Mouse (Mus musculus) liver, embryonic 15.5 days (tissue): ENCODE measurements around the gene Cebpzos. TPM values are rescaled to one million over a fixed set of nuclear protein-coding genes. Genes with fewer than 3 reads are reported as not detected.
A peak's percentile ranks its signal among the peaks of the same experiment; 100 is the strongest.

ENCODE experiments used
- ATAC-seq: fragments of 200-750 bp; cut with Nextera tagmentation; 2 replicates; pipeline ENCODE4 v1.8.0; 2017; ENCODE audit warnings: moderate number of reproducible peaks, mild to moderate bottlenecking, moderate library complexity; ENCODE audit not compliant: insufficient read depth
- H3K27ac ChIP-seq: fragments of 300-500 bp; sonication (generic); replicated peaks from 2 replicates; pipeline ENCODE4 v1.5.1; 2015; ENCODE audit warnings: mild to moderate bottlenecking, inconsistent platforms
- H3K27me3 ChIP-seq: fragments of 300-500 bp; sonication (generic); 2 replicates; pipeline ENCODE4 v1.6.1; 2015; ENCODE audit warnings: mild to moderate bottlenecking, inconsistent platforms
- H3K36me3 ChIP-seq: fragments of 300-500 bp; sonication (generic); replicated peaks from 2 replicates; pipeline ENCODE4 v1.6.1; 2015; ENCODE audit warnings: moderate library complexity, mild to moderate bottlenecking, inconsistent platforms
- H3K4me1 ChIP-seq: fragments of 300-500 bp; sonication (generic); replicated peaks from 2 replicates; pipeline ENCODE4 v1.6.1; 2015; ENCODE audit warnings: inconsistent platforms
- H3K4me2 ChIP-seq: fragments of 300-500 bp; sonication (generic); 2 replicates; pipeline ENCODE4 v1.6.1; 2015; ENCODE audit warnings: moderate library complexity, mild to moderate bottlenecking, inconsistent platforms
- H3K4me3 ChIP-seq: fragments of 300-500 bp; sonication (generic); replicated peaks from 2 replicates; pipeline ENCODE4 v1.5.1; 2015; ENCODE audit warnings: mild to moderate bottlenecking, inconsistent platforms
- H3K9ac ChIP-seq: fragments of 300-500 bp; sonication (generic); 2 replicates; pipeline ENCODE4 v1.6.1; 2015; ENCODE audit warnings: moderate library complexity, mild to moderate bottlenecking, inconsistent platforms
- H3K9me3 ChIP-seq: fragments of 300-500 bp; sonication (generic); replicated peaks from 2 replicates; pipeline ENCODE4 v1.6.1; 2016; ENCODE audit warnings: inconsistent platforms
- WGBS: fragments of 180-500 bp; shearing (Covaris S2); methylation state at CpG from one replicate; pipeline ENCODE4 v1.1.7; 2015; ENCODE audit warnings: mixed read lengths; ENCODE audit not compliant: insufficient replicate concordance; 5-methylcytosine and 5-hydroxymethylcytosine counted together
- polyA plus RNA-seq: library from polyadenylated mRNA; unstranded; fragments of >200 nt; fragmentation: Nextera tagmentation; extraction: Ambion mirVana; gene quantifications from 2 replicates; pipeline ENCODE4 v1.2.1, GENCODE M21; 2015

The Cebpzos gene
- polyA plus RNA-seq, 1 experiment from 2014 or later: 44.7 TPM

DNA sequence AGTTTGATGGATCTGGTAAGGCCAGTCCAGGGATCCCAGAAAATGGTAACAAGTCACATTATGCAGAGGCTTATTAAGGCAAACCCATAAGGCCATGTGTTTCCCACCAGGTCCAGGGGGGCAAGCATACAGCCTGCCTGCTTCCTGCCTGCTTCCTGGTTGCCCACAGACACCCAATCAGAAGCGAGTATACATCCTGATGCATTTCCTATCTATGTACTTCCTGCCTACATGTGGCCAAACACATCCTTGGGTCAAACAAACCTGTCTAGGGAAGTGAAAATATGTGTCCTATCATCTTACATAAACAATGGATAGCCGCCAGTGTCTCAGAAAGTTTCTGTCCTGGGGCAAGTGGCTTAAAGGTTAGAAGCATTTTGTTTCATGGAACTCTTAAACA lies 13.1 kb upstream of the Cebpzos start:
- Histone ChIP-seq H3K9ac (no peak overlapping the region), H3K9me3 (no peaks in the 10 kb centered on the region), H3K27me3 (no peaks in the 10 kb centered on the region), H3K27ac (no peak overlapping the region), H3K4me3 (no peak overlapping the region), H3K4me1 (no peaks in the 10 kb centered on the region), H3K36me3 (no peaks in the 10 kb centered on the region), H3K4me2 (no peak overlapping the region)
- WGBS: 58% methylated on average over 2 of the region's 2 CpGs
- ATAC-seq: no peak

DNA sequence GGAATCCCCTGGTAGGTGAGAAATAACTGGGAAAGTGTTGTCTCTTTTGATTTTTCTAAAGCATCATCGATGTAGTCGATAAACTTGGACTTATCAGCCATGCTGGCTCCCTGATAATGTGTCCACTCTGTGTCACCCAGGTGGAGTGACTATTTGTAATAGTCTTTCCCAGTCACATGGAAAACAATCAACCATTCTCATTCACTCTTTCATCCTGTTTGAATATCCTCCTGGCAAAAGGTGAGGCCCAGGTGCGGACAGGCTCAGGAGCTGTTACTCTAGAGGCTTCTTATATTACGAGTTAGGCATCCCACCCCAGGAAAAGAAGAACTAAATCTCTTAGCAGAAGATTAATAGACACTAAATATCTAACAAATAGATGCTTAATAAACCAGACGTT lies 9.4 kb upstream of the Cebpzos start, which contains the start of gene Sult6b1:
Sult6b1 (minus strand) TSS at position 101 of the 400 bp plus-strand sequence.
- Histone ChIP-seq H3K4me2 (no peak within 1 kb of the TSS), H3K36me3 (no peaks in the 10 kb centered on the region), H3K27ac (no peak within 1 kb of the TSS), H3K27me3 (peaks cover 4% of the 10 kb centered on the region; the same call in 1 of the 2 replicates), H3K4me1 (no peaks in the 10 kb centered on the region), H3K4me3 (no peak within 1 kb of the TSS), H3K9me3 (no peaks in the 10 kb centered on the region), H3K9ac (no peak within 1 kb of the TSS)
- WGBS: 64% methylated on average over 5 of the region's 5 CpGs
- no peak for ATAC-seq

DNA sequence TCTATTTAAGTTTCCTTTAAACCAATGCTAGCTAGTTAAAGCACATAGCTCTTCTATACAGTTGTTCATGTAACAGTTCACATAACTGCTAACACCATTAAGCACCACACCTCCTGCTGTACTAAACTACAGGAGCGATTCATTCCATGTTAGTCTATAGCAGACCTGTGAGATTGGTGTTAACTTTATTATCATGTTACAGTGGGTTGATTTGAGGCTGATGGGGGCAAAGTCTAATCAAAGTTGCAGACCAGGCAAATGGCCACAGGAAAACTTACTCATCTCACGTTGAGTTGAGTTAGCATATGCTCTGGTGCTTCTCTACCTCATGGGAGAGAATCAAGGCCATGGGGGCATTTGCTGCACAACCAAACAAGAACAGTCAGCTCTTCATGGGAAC lies 6.9 kb upstream of the Cebpzos start:
- Histone ChIP-seq H3K4me1 (peaks cover 16% of the 10 kb centered on the region), H3K27me3 (peaks cover 4% of the 10 kb centered on the region; the same call in 1 of the 2 replicates), H3K9ac (no peak overlapping the region), H3K27ac (no peak overlapping the region), H3K36me3 (no peaks in the 10 kb centered on the region), H3K9me3 (no peaks in the 10 kb centered on the region), H3K4me3 (no peak overlapping the region), H3K4me2 (no peak overlapping the region)
- ATAC-seq: no peak
- WGBS: 56% methylated on average over 2 of the region's 2 CpGs

DNA sequence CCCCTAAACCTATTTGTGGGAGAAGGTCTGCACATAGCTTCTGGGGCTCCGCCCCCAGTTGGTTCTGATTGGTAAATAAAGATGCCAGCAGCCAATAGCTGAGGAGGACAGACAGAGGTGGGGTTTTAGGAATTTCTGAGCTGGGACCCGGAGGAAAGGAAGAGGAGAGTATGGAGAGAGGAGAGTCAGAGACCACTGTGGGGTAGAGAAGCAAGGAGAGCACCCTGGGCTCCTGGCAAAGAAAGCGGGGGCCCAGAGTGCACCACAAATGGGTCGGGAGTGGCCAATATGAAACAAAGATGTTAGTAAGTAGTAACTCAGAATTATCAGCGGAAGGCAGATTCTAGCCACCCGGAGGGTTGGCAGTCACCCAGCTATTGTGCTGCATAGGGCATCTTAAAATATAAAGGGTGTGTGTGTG lies 3.4 kb upstream of the Cebpzos start:
- peak overlapping the region; percentile 25 for H3K9ac ChIP-seq
- peak; percentile 21; the same call in 1 of the 2 replicates for ATAC-seq

DNA sequence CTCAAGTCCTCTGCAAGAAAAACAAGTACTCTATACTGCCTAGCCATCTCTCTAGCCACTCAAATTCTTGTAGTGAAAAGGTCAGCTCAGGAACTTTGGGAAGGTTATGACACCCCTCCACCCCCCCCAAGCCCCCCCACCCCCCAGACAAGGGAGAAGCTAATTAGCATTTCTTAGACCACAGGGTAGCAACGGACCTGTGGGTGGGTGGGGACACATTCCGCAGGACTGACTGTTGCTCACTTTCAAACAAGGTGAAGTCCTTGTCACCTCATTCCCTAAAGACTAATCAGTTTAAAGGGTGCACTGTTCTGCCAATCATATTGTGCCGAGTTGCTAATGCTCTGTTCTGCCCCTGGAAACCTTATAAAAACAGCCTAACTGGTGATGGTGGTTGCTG lies 2.4 kb upstream of the Cebpzos start:
- Histone ChIP-seq H3K36me3 (peaks cover 8% of the 10 kb centered on the region), H3K27me3 (peaks cover 4% of the 10 kb centered on the region; the same call in 1 of the 2 replicates), H3K4me2 (no peak overlapping the region), H3K4me1 (peaks cover 39% of the 10 kb centered on the region), H3K27ac (no peak overlapping the region), H3K9me3 (no peaks in the 10 kb centered on the region), H3K4me3 (no peak overlapping the region), H3K9ac (no peak overlapping the region)
- ATAC-seq: no peak
- WGBS: 71% methylated on average over 3 of the region's 3 CpGs

More for the DNA sequence above, 3.4 kb upstream of the Cebpzos start:
- no peaks in the 10 kb centered on the region for H3K9me3 ChIP-seq
- 0 out of 2 replicates have a peak overlapping the region, but pooled peaks have one; percentile 22 for H3K27ac ChIP-seq
- peaks cover 4% of the 10 kb centered on the region; the same call in 1 of the 2 replicates for H3K27me3 ChIP-seq
- H3K4me1 ChIP-seq: peaks cover 37% of the 10 kb centered on the region
- H3K4me2 ChIP-seq: peak overlapping the region; percentile 67
- peak overlapping the region; percentile 56 for H3K4me3 ChIP-seq
- H3K36me3 ChIP-seq: 0 out of 2 replicates have a peak, but pooled peaks cover under 1% of the 10 kb centered on the region
- WGBS: 20% methylated on average over 6 of the region's 6 CpGs

DNA sequence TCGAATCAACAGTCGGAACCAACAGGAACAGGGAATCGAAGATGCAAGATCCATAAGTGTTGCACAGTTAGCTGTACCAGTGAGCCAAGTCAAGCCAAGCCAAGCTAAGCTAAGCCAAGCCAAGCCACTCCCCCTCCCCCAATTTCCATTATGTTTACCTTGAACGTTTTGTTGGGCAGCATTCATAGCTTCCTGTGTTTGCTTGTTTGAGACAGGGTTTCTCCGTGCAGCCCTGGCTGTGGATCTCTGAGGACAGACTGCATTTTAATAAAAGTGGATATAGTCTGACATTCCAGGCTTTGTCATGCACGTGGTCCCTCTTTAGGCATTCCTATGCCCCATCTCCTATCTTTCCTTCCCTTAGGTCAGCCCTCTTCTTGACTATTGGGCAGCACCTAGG lies 528 bp upstream of the Cebpzos start:
- Histone ChIP-seq H3K9ac (peak overlapping the region; percentile 81), H3K27me3 (no peaks in the 10 kb centered on the region), H3K36me3 (peaks cover 25% of the 10 kb centered on the region), H3K4me1 (peaks cover 39% of the 10 kb centered on the region), H3K27ac (peak overlapping the region; percentile 83), H3K4me3 (peak overlapping the region; percentile 82), H3K9me3 (no peaks in the 10 kb centered on the region), H3K4me2 (peak overlapping the region; percentile 89)
- WGBS: 44% methylated on average over 6 of the region's 6 CpGs
- ATAC-seq: peak; percentile 1; the same call in 1 of the 2 replicates

DNA sequence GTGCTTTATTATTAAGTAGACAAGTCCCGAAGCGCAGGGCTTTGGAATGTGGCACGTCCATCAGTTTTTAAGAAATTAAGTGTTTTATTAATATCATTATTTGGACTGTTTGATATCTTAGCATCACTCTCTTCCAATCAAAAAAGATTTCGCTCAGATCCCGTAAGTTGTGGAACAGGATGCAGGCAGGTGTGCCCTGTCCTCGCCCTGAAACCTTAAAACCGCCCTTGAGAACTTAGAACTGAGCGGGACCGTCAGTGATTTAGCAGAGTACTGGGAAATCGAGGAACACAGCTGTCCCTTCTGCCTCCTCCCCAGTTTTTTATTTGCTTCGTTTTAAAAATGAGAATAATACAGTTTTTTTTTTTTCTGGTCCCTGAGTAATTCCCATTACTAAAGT lies 599 bp downstream of the Cebpzos start:
- peak overlapping the region; percentile 89 for H3K4me2 ChIP-seq
- 3% methylated on average over 11 of the region's 11 CpGs for WGBS
- peak overlapping the region; percentile 81 for H3K9ac ChIP-seq
- H3K27ac ChIP-seq: peak overlapping the region; percentile 83
- ATAC-seq: no peak; the same call in 1 of the 2 replicates
- H3K4me3 ChIP-seq: peak overlapping the region; percentile 82
- H3K27me3 ChIP-seq: no peaks in the 10 kb centered on the region
- peaks cover 35% of the 10 kb centered on the region for H3K36me3 ChIP-seq
- H3K9me3 ChIP-seq: no peaks in the 10 kb centered on the region
- H3K4me1 ChIP-seq: peaks cover 39% of the 10 kb centered on the region

DNA sequence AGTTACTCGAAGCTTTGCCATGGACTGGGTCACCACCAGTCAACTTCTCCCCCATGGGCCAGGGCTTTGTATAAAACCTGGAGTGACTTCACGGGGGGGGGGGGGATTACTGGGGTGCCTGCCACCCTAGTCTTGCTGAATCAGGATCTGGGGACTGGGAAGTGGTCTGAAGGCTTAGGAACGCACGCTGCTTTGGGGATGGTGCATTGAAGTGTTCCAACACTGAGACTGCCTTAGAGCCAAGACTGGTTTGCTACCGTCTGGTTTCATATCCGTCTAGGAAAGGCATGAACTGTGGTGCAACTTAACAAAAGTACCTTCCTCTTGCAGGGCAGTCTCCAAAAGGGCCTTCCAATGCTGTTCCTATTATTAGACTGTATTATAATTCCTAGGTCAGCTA lies 1.4 kb downstream of the Cebpzos start:
- WGBS: 55% methylated on average over 6 of the region's 6 CpGs
- Histone ChIP-seq H3K36me3 (peaks cover 41% of the 10 kb centered on the region), H3K4me3 (peak overlapping the region; percentile 82), H3K9me3 (no peaks in the 10 kb centered on the region), H3K4me1 (peaks cover 35% of the 10 kb centered on the region), H3K27me3 (no peaks in the 10 kb centered on the region), H3K4me2 (peak overlapping the region; percentile 89), H3K9ac (no peak overlapping the region), H3K27ac (no peak overlapping the region)
- ATAC-seq: no peak

DNA sequence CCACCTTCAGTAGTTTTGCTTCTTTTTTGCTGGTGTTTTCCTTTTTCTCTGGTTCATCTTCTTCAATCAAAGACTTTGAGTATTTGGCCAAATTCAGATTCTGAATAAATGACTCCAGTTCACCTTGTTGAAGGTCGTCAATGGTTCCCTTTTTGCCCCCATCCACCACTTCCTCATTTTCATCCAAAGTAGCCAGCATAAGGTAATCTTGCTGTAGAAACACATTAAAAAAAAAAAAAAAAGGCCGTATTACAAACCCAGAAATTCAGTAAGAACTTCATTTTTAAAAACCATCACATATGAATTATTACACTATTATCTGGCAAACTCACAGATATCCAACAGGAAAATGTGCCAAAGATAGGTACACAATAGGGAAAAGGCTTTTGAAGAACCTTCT lies 19.6 kb downstream of the Cebpzos start:
- Histone ChIP-seq H3K9me3 (no peaks in the 10 kb centered on the region), H3K27ac (no peak overlapping the region)

DNA sequence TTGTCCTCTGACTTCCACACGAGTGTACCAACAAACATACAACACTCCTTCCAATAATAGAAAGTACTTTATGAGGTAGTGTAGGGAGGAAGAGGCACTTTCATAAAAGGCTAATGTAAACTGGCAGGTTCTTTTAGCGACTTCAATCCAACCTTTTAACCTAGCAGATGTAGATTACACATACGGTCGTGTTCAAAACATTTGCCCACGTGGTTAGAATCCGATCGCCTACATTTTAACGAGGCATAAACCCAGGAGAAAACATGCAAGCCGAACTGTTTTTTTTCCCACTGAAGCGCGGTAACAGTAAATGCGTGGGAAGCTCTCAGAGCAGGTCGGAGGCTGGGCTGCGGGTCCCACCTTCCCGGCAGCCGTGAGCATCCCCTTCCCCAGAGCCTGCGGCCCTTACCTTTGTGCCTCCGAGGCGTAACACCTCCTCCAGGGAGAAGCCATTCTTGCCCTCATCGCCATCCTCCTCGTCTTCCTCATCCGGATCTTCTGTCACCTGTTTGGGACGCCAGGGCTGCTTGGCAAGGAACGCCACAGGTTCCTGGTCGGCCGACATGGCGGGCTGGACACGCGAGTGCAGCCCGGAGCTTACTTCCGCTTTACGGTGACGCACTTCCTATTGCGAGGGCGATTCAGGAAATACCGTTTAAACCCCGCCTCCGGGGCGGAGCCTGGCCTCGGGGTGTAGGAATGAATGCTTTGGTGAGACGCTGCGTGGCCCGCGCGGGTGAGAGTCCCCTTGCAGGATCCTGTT lies 20.3 kb downstream of the Cebpzos start, which contains the start of the genes Cebpz and Ndufaf7:
Cebpz (minus strand) TSS at position 601 of the 763 bp plus-strand sequence.
Ndufaf7 (plus strand) TSS at position 671 of the 763 bp plus-strand sequence.
- Histone ChIP-seq H3K27ac (peak within 1 kb of the TSS; percentile 34), H3K36me3 (peaks cover 40% of the 10 kb centered on the region), H3K9me3 (no peaks in the 10 kb centered on the region), H3K4me2 (peak within 1 kb of the TSS; percentile 85), H3K4me3 (peak within 1 kb of the TSS; percentile 84), H3K27me3 (no peaks in the 10 kb centered on the region), H3K4me1 (peaks cover 33% of the 10 kb centered on the region), H3K9ac (peak within 1 kb of the TSS; percentile 71)
- under 1% methylated on average over 45 of the region's 45 CpGs for WGBS
- ATAC-seq: peak; percentile 97

More for the DNA sequence above, 19.6 kb downstream of the Cebpzos start:
- Histone ChIP-seq H3K4me3 (peak overlapping the region; percentile 84), H3K36me3 (peaks cover 47% of the 10 kb centered on the region), H3K4me2 (peak overlapping the region; percentile 85), H3K4me1 (peaks cover 33% of the 10 kb centered on the region), H3K27me3 (no peaks in the 10 kb centered on the region), H3K9ac (peak overlapping the region; percentile 71)
- WGBS: 18% methylated on average over 2 of the region's 2 CpGs
- no peak for ATAC-seq

DNA sequence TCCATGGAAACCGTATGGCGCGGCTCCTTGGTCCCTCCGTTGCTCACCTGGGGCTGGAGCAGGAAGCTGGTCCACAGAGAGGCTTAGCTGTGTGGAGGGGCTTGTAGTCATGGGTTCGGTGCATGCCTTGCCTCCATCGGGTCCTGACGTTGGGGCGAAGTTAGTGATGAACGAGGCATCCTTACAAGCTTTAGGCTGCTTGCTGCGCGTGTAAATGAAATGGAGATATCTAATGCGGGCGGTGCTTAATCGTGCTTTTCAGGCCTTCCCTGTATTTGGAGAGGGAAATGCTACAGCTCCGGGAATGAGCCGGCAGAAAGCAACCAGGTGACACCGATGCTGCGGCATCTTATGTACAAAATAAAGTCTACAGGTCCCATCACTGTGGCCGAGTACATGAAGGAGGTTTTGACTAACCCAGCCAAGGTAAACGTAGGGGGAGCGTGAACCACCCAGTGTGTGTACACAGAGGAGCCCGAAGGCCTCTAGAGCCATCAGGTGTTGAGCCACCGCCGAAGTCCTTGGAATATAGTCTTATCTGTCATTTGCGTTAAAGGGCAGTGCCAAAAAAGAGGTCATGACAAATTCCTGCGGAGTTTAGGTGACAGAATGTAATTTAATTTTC lies 21.0 kb downstream of the Cebpzos start:
- H3K36me3 ChIP-seq: peaks cover 39% of the 10 kb centered on the region
- H3K27me3 ChIP-seq: no peaks in the 10 kb centered on the region
- no peaks in the 10 kb centered on the region for H3K9me3 ChIP-seq
- peak overlapping the region; percentile 71 for H3K9ac ChIP-seq
- H3K27ac ChIP-seq: peak overlapping the region; percentile 34
- peak overlapping the region; percentile 85 for H3K4me2 ChIP-seq
- peak overlapping the region; percentile 84 for H3K4me3 ChIP-seq
- H3K4me1 ChIP-seq: peaks cover 33% of the 10 kb centered on the region
- ATAC-seq: peak; percentile 30
- 7% methylated on average over 26 of the region's 26 CpGs for WGBS
